Mouse (Mus musculus): Measurements from ENCODE around the gene Pogz. TPM values are rescaled to one million over a fixed set of nuclear protein-coding genes. Genes with fewer than 3 reads are reported as not detected.

The Pogz gene
- polyA plus RNA-seq, 2 experiments = 2.6 to 6.0 TPM

GRCm38 (mm10) chr3:94794359-94794758 is 43.0 kb upstream of the Pogz start:
- H3K9ac ChIP-seq (replicated peaks) = no peak overlapping the region
- no peak for DNase-seq (ENCODE audit: low read depth in 3 of 3, low spot score in 3 of 3)
- no peak overlapping the region for H3K4me2 ChIP-seq (ENCODE audit: low read depth)
- no peaks in the 10 kb centered on the region for H3K36me3 ChIP-seq (replicated peaks; ENCODE audit: control insufficient read depth, insufficient read depth, low read depth)
- ATAC-seq (ENCODE audit: insufficient read depth) = no peak
- H3K27me3 ChIP-seq (ENCODE audit: control insufficient read depth, insufficient read depth, low read length) = no peaks in the 10 kb centered on the region
- no peaks in the 10 kb centered on the region for H3K9me3 ChIP-seq (ENCODE audit: control insufficient read depth, low read length)
- H3K4me1 ChIP-seq (replicated peaks; ENCODE audit: control insufficient read depth in 2 of 2, insufficient read depth in 2 of 2, low read length in 1 of 2) = peaks cover 7 to 23% of the 10 kb centered on the region in 2 experiments
- no peak overlapping the region for H3K4me3 ChIP-seq (ENCODE audit: insufficient read depth in 1 of 2, low read depth in 2 of 2, low read length in 2 of 2)
- peak overlapping the region; percentile 41 for H3K27ac ChIP-seq
- WGBS (ENCODE audit: insufficient replicate concordance) = 86% methylated on average over 2 of the region's 2 CpGs
- TF ChIP-seq EP300 (IDR thresholded peaks at IDR 0.05; ENCODE audit: low read depth) = no peak
- TF ChIP-seq CTCF (IDR thresholded peaks at IDR 0.05; ENCODE audit: low read depth) = no peak

- H3K27me3 ChIP-seq (ENCODE audit: control insufficient read depth, insufficient read depth, low read length) = no peaks in the 10 kb centered on the region
- H3K4me2 ChIP-seq (ENCODE audit: low read depth) = no peak overlapping the region
- 56% methylated on average over 7 of the region's 7 CpGs for WGBS (ENCODE audit: insufficient replicate concordance)
- DNase-seq (ENCODE audit: low read depth in 3 of 3, low spot score in 3 of 3) = no peak
- no peak for TF ChIP-seq CTCF (IDR thresholded peaks at IDR 0.05; ENCODE audit: low read depth)
- no peak for TF ChIP-seq EP300 (IDR thresholded peaks at IDR 0.05; ENCODE audit: low read depth)
- H3K9me3 ChIP-seq (ENCODE audit: control insufficient read depth, low read length) = no peaks in the 10 kb centered on the region
- no peak overlapping the region for H3K9ac ChIP-seq (replicated peaks)
- H3K27ac ChIP-seq = no peak overlapping the region
- ATAC-seq (ENCODE audit: insufficient read depth) = no peak
- no peak overlapping the region for H3K4me3 ChIP-seq (ENCODE audit: insufficient read depth in 1 of 2, low read depth in 2 of 2, low read length in 2 of 2)
- H3K4me1 ChIP-seq (replicated peaks; ENCODE audit: control insufficient read depth in 2 of 2, insufficient read depth in 2 of 2, low read length in 1 of 2) = peaks cover 7 to 23% of the 10 kb centered on the region in 2 experiments
- H3K36me3 ChIP-seq (replicated peaks; ENCODE audit: control insufficient read depth, insufficient read depth, low read depth) = no peaks in the 10 kb centered on the region
Observed at GRCm38 (mm10) chr3:94795596-94796140, 41.7 kb upstream of the Pogz start.

- H3K4me1 ChIP-seq (replicated peaks; ENCODE audit: control insufficient read depth in 2 of 2, insufficient read depth in 2 of 2, low read length in 1 of 2) = peaks cover 7 to 23% of the 10 kb centered on the region in 2 experiments
- ATAC-seq (ENCODE audit: insufficient read depth) (no peak), DNase-seq (ENCODE audit: low read depth in 3 of 3, low spot score in 3 of 3) (no peak)
- no peak overlapping the region for H3K4me3 ChIP-seq (ENCODE audit: insufficient read depth in 1 of 2, low read depth in 2 of 2, low read length in 2 of 2)
- H3K9me3 ChIP-seq (ENCODE audit: control insufficient read depth, low read length) = no peaks in the 10 kb centered on the region
- H3K4me2 ChIP-seq (ENCODE audit: low read depth) = no peak overlapping the region
- no peaks in the 10 kb centered on the region for H3K36me3 ChIP-seq (replicated peaks; ENCODE audit: control insufficient read depth, insufficient read depth, low read depth)
- H3K27ac ChIP-seq = no peak overlapping the region
- H3K27me3 ChIP-seq (ENCODE audit: control insufficient read depth, insufficient read depth, low read length) = no peaks in the 10 kb centered on the region
- no peak for TF ChIP-seq CTCF (IDR thresholded peaks at IDR 0.05; ENCODE audit: low read depth)
- H3K9ac ChIP-seq (replicated peaks) = no peak overlapping the region
Observed at GRCm38 (mm10) chr3:94796181-94796580, 41.2 kb upstream of the Pogz start.

GRCm38 (mm10) chr3:94804146-94804545 is 33.2 kb upstream of the Pogz start:
- peaks cover 3% of the 10 kb centered on the region; the same call in 1 of the 2 replicates for H3K27me3 ChIP-seq (ENCODE audit: control insufficient read depth, insufficient read depth, low read length)
- TF ChIP-seq EP300 (IDR thresholded peaks at IDR 0.05; ENCODE audit: low read depth) (no peak), CTCF (IDR thresholded peaks at IDR 0.05; ENCODE audit: low read depth) (no peak)
- 34% methylated on average over 10 of the region's 10 CpGs for WGBS (ENCODE audit: insufficient replicate concordance)
- ATAC-seq (ENCODE audit: insufficient read depth) (no peak), DNase-seq (ENCODE audit: low read depth in 3 of 3, low spot score in 3 of 3) (no peak)
- no peak overlapping the region for H3K27ac ChIP-seq
- H3K4me2 ChIP-seq (ENCODE audit: low read depth) = no peak overlapping the region
- H3K9ac ChIP-seq (replicated peaks) = no peak overlapping the region
- no peak overlapping the region for H3K4me3 ChIP-seq (ENCODE audit: insufficient read depth in 1 of 2, low read depth in 2 of 2, low read length in 2 of 2)
- no peaks in the 10 kb centered on the region for H3K36me3 ChIP-seq (replicated peaks; ENCODE audit: control insufficient read depth, insufficient read depth, low read depth)
- no peaks in the 10 kb centered on the region for H3K9me3 ChIP-seq (ENCODE audit: control insufficient read depth, low read length)
- peaks cover 0 to under 1% of the 10 kb centered on the region in 2 experiments; a peak in 1 of 4 replicates for H3K4me1 ChIP-seq (replicated peaks; ENCODE audit: control insufficient read depth in 2 of 2, insufficient read depth in 2 of 2, low read length in 1 of 2)

GRCm38 (mm10) chr3:94804976-94805375 is 32.4 kb upstream of the Pogz start:
- H3K4me2 ChIP-seq (ENCODE audit: low read depth) = no peak overlapping the region
- ATAC-seq (ENCODE audit: insufficient read depth) (no peak), DNase-seq (ENCODE audit: low read depth in 3 of 3, low spot score in 3 of 3) (no peak)
- 81% methylated on average over 4 of the region's 4 CpGs for WGBS (ENCODE audit: insufficient replicate concordance)
- H3K27ac ChIP-seq = no peak overlapping the region
- H3K4me1 ChIP-seq (replicated peaks; ENCODE audit: control insufficient read depth in 2 of 2, insufficient read depth in 2 of 2, low read length in 1 of 2) = no peaks in the 10 kb centered on the region; a peak in 1 of 4 replicates
- H3K36me3 ChIP-seq (replicated peaks; ENCODE audit: control insufficient read depth, insufficient read depth, low read depth) = no peaks in the 10 kb centered on the region
- no peak overlapping the region for H3K9ac ChIP-seq (replicated peaks)
- TF ChIP-seq EP300 (IDR thresholded peaks at IDR 0.05; ENCODE audit: low read depth) (no peak), CTCF (IDR thresholded peaks at IDR 0.05; ENCODE audit: low read depth) (no peak)
- H3K4me3 ChIP-seq (ENCODE audit: insufficient read depth in 1 of 2, low read depth in 2 of 2, low read length in 2 of 2) = no peak overlapping the region
- H3K9me3 ChIP-seq (ENCODE audit: control insufficient read depth, low read length) = no peaks in the 10 kb centered on the region
- H3K27me3 ChIP-seq (ENCODE audit: control insufficient read depth, insufficient read depth, low read length) = peaks cover 3% of the 10 kb centered on the region; the same call in 1 of the 2 replicates

Data from liver, embryonic 14.5 days (tissue).